ENCODE assay signal across 32 mouse cellular contexts in the genomic region with DNA sequence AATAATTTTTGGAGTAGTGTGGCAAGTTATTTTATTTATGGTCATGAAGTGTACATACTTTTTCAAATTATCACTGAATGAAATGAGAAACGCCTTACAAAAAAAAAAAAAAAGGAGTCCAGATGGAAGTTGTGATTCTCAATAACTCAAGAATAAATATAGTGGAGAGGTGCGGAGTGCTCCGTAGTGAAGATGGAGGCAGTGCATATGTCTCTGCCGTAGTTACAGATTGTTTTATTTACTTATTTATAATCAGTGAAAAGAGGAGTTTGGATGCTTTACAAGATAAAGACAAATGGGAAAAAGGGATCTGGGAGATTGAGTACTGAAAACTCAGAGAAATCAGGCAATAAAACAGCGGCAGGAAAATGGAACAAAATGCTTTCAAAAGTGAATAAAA.
"Had no signal": no experiment of that assay in that cellular context is flagged by ENCODE, and none has a peak within 500 bp of the region (broad histone marks: within the 10 kb centered on the region; RNA-seq: fewer than 3 reads in every experiment).

No protein-coding gene starts in this region.

- H3K4me3 ChIP-seq: heart, embryonic 13.5 days; heart, embryonic 15.5 days; hindbrain, embryonic 10.5 days; hindbrain, embryonic 12.5 days; hindbrain, embryonic 13.5 days; hindbrain, embryonic 15.5 days; intestine, embryonic 15.5 days; kidney, embryonic 15.5 days; layer of hippocampus, adult 2 months; left cerebral cortex, adult 2 months had no signal

- ATAC-seq: hindbrain, embryonic 16.5 days; hindbrain, postnatal 0 days; inflammation-experienced regulatory T-cells, adult 6 months; intestine, embryonic 15.5 days; intestine, embryonic 16.5 days; intestine, postnatal 0 days had no signal

- H3K4me1 ChIP-seq: heart, embryonic 13.5 days; heart, embryonic 15.5 days; hindbrain, embryonic 10.5 days; hindbrain, embryonic 12.5 days; hindbrain, embryonic 13.5 days; hindbrain, embryonic 15.5 days; intestine, embryonic 15.5 days; kidney, embryonic 15.5 days had no signal

- H3K36me3 ChIP-seq: heart, embryonic 13.5 days; heart, embryonic 15.5 days; hindbrain, embryonic 10.5 days; hindbrain, embryonic 12.5 days; hindbrain, embryonic 13.5 days; hindbrain, embryonic 15.5 days; intestine, embryonic 15.5 days; kidney, embryonic 15.5 days had no signal

- H3K27ac ChIP-seq: heart, embryonic 13.5 days; heart, embryonic 15.5 days; hindbrain, embryonic 10.5 days; hindbrain, embryonic 12.5 days; hindbrain, embryonic 13.5 days; hindbrain, embryonic 14.5 days; hindbrain, embryonic 15.5 days; hindbrain, postnatal 0 days; intestine, embryonic 15.5 days; kidney, embryonic 15.5 days; kidney, postnatal 0 days; layer of hippocampus, adult 2 months; left cerebral cortex, adult 2 months had no signal

- H3K27me3 ChIP-seq: heart, embryonic 13.5 days; heart, embryonic 15.5 days; hindbrain, embryonic 12.5 days; hindbrain, embryonic 13.5 days; hindbrain, embryonic 15.5 days; intestine, embryonic 15.5 days; kidney, embryonic 15.5 days had no signal

- H3K4me2 ChIP-seq: heart, embryonic 13.5 days; heart, embryonic 15.5 days; hindbrain, embryonic 12.5 days; hindbrain, embryonic 13.5 days; hindbrain, embryonic 14.5 days; hindbrain, embryonic 15.5 days; intestine, embryonic 15.5 days; kidney, embryonic 15.5 days had no signal

- H3K9ac ChIP-seq: heart, embryonic 13.5 days; heart, embryonic 15.5 days; hindbrain, embryonic 12.5 days; hindbrain, embryonic 13.5 days; hindbrain, embryonic 14.5 days; hindbrain, embryonic 15.5 days; intestine, embryonic 15.5 days; kidney, embryonic 15.5 days had no signal

- H3K9me3 ChIP-seq: heart, embryonic 13.5 days; heart, embryonic 15.5 days; hindbrain, embryonic 10.5 days; hindbrain, embryonic 12.5 days; hindbrain, embryonic 13.5 days; hindbrain, embryonic 15.5 days; intestine, embryonic 15.5 days; kidney, embryonic 15.5 days had no signal

- DNase-seq: heart, postnatal 10 days; heart, postnatal 14 days; heart, postnatal 4 days; kidney, adult 11 months; kidney, adult 18-20 months; kidney, adult 2 months; kidney, adult 8-10 months; kidney, adult 9 months; kidney, postnatal 10 days; kidney, postnatal 14 days; kidney, postnatal 25 days; kidney, postnatal 36 days; kidney, postnatal 4 days; layer of hippocampus, adult 9-11 months; layer of hippocampus, postnatal 36 days had no signal
